15 mouse cellular contexts compared by ENCODE assay signal in genomic region chr11:64442701-64443100, GRCm38 (mm10). TPM values are rescaled to one million over a fixed set of nuclear protein-coding genes. Genes with fewer than 3 reads are reported as not detected.
"Had no signal": no experiment of that assay in that cellular context is flagged by ENCODE, and none has a peak within 500 bp of the region (broad histone marks: within the 10 kb centered on the region; RNA-seq: fewer than 3 reads in every experiment).

No protein-coding gene starts in this region.

- H3K9me3 ChIP-seq: midbrain, embryonic 10.5 days; midbrain, embryonic 13.5 days; midbrain, embryonic 15.5 days; neural tube, embryonic 13.5 days; neural tube, embryonic 15.5 days had no signal

- ATAC-seq: midbrain, embryonic 13.5 days; midbrain, embryonic 15.5 days had no signal

- H3K27ac ChIP-seq: midbrain, embryonic 10.5 days; midbrain, embryonic 13.5 days; midbrain, embryonic 15.5 days; neural tube, embryonic 13.5 days; neural tube, embryonic 15.5 days had no signal

- H3K4me3 ChIP-seq: midbrain, embryonic 10.5 days; midbrain, embryonic 13.5 days; myocyte; neural tube, embryonic 13.5 days; neural tube, embryonic 15.5 days had no signal

- DNase-seq: right cerebral cortex, postnatal 25 days; right cerebral cortex, postnatal 4 days; spleen, adult 18-20 months; thymus, adult 18-20 months; thymus, postnatal 36 days had no signal

- H3K36me3 ChIP-seq: midbrain, embryonic 10.5 days; midbrain, embryonic 13.5 days; midbrain, embryonic 15.5 days; neural tube, embryonic 13.5 days; neural tube, embryonic 15.5 days had no signal

- H3K9ac ChIP-seq: lung, embryonic 14.5 days; midbrain, embryonic 13.5 days; midbrain, embryonic 15.5 days; neural tube, embryonic 13.5 days; neural tube, embryonic 15.5 days had no signal

RNA-seq across cellular contexts. Expression of gene F930015N05Rik, which starts 6.2 kb away (rescaled TPM):
- total RNA-seq: megakaryocyte, adult 5-6 weeks; megakaryocyte-erythroid progenitor cell, adult 5-6 weeks had no signal
- polyA plus RNA-seq: thymus, postnatal 0 days had no signal

RNA-seq across cellular contexts. Expression of gene Hs3st3a1, which starts 7.6 kb away (rescaled TPM):
- total RNA-seq: megakaryocyte, adult 5-6 weeks; megakaryocyte-erythroid progenitor cell, adult 5-6 weeks had no signal
